Mouse (Mus musculus) layer of hippocampus, adult 9-11 months (tissue): ENCODE data around the gene Cmpk1.
"Not testable (repeated sequence)": the region's sequence is repeated elsewhere in the genome, so short reads cannot be mapped to it uniquely, and the experiment has no call there.

Experiments
- DNase-seq: peaks from one replicate; pipeline ENCODE4 v3.0.0; 2022

Gene Cmpk1

DNA sequence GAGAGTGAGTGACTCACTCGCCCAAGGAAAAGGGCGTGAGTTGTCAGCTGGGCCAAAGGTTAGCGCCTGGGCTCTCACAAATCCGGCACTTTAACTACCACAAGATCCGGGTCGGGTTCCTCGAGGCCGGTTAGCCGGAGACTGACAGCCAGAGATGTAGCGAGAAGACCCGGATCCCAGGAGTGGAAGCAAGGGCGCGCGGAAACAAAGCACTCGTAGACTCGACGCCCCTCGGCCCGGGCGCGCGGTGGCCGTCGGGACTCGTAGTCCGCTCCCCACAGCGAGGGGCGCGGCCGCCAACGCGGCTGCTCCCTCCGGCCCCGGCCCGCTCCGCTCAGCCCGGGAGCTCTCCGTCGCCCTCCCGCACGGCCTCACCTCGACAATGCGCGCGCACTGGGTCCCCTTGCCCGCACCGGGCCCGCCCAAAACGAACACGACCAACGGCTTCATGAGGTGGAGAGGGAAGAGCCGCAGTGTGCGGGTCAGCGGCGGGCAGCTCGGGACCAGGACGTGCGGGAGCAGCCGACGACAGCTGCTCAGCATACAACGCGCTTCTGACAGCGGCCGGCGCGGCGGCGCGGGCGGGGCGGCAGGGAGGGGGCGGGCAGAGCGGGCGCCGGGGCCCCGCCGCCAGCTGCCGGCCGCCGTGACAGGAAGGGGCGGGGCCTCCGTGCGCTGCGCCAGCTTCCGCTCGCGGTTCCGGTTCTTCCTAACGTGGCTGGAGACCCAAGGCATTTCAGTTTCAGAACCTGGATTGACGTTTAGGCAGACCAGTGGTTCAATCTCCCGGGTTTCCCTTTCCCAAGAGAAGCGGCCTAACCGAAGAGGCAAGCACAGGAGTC is at the start of gene Cmpk1:
Gene Cmpk1, minus strand, starts transcription at position 651 of the 842 bp plus-strand sequence.
- DNase-seq = peak; percentile 84

DNA sequence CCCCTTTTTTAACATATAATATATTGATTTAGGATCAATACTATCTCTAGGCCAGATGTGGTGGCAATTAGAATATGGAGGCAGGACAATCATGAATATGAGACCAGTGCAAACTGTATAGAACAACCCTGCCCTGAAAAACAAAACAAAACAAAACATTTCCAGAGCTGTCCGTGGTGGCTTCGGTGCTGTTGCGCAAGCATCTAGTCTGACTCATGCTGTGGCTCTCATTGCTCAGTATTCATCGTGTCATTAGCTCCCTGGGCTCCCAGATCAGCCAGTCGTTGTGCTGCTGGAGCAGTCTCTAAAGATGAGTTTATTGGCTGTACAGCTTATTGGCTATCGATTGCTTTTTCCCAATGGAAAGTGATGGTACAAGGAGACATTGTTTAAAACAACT is 48.0 kb upstream of the Cmpk1 start:
- no peak for DNase-seq

DNA sequence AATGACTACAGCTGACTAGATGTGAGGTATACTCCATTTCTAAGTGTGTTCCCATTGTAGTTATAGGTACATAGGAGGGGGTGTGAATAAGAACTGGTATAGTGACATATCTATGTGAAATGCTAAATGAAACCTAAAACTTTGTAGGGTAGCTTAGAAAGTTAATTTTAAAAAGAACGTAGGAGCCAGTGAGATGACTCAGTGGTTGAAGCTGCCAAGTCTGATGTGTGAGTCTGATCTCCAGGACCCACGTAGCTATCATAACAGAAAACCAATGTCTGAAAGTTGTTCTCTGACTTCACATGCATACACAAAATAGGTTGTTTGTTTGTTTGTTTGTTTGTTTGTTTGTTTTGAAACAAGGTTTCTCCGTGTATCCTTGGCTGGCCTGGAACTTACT is 33.0 kb upstream of the Cmpk1 start:
- no peak for DNase-seq

DNA sequence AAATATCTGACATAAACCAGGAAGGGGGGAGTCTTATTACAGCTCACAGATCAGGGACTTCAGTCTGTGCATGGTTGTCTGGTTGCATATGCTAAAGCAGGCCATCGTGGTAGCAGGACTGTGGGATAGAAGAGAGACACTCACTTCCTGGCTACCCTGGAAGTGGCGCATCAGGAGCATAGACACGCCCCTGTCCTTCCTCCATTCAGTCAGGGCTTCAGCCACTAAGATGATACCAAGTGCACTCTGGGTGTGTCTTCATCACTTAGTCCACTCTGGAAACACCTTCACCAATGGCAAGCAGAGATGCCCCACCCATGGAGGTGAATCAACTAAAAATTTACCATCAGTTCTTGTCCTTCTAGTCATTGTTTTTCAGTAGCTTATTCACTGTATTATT is 27.2 kb upstream of the Cmpk1 start:
- DNase-seq = no peak

DNA sequence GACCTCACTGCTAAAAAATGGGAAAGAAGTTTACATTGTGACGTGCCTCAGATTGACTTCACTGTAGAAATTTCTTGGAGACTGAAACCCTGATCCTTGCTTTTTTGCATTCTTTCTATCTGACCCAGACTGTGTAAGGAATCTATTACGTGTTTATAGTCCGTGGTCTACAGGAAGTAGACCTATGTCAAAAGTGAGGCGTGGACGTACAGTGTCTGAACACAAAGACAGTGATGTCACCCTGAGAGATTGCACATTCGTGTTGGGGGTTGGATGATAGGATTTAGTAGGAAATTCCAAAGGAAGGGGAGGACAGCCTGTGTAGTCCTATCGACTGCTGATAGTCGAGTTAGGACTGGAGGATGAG is 13.4 kb upstream of the Cmpk1 start:
- DNase-seq = no peak

DNA sequence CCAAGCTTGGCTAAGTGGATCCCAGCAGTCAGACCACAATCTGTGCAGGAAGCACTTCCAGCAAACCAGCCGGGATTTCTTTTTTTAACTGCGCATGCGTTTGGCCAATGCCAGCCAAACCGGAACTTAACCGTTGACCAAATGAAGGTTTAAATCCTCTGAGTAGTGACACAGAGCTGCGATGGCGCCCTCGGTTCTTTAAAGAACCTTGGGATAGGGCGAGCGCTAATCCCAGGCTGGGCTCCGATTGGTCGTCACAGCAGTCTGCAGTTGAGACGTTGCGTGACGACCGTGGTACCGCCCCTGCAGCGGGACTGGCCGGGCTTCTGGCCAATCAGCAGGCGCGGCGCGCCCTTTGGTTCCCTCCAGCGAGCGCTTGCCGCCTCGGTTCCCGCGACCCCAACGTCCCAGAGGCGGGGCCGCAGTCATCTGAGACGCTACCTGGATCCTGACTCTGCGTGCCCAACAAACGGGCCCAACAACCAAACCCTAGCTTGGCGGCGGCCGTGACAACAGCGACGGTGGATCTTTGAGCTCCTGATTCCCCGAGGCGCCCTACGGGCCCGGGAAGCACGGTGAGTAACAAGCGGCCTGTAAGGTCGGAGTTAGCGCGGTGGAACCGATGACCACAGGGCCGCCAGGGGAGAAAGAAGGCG is 12.9 kb upstream of the Cmpk1 start, which contains the start of gene Stil:
Gene Stil, plus strand, starts transcription at position 387 of the 656 bp plus-strand sequence.
- peak; percentile 97 for DNase-seq

DNA sequence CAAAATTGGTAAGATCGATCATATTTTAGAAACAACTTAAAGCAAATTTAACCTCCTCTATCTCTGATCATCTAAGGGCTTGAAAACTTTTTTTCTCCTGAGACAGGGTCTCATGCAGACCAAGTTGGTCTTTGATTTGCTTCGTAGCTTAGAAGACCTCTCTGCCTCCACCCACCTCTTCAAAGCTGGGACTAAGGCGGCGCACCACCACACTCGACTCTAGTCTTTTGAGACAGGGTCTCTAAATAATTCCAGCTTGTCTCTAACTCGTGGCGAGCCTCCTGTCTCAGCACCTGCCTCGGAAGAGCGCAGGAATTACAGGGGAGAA is 12.4 kb upstream of the Cmpk1 start:
- DNase-seq = no peak

DNA sequence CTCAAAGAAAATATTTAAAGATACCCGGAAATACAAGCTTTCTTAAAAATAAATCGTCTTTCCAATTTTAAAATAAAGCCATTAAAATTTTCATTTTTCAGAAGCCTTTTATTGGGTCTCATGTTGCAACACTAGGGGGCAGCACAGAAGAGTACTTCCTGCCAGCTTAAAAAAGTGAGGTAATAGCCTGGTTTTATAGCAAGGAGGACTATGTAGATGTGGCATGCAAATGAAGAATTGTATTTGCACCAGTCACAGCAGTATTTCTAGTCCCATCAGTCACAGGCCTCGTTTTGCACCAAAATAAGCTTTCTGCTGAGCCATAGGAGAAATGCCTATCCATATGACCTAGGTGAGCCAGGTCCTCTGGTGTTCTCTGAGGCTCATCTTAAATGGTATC is 10.0 kb upstream of the Cmpk1 start:
- no peak for DNase-seq

DNA sequence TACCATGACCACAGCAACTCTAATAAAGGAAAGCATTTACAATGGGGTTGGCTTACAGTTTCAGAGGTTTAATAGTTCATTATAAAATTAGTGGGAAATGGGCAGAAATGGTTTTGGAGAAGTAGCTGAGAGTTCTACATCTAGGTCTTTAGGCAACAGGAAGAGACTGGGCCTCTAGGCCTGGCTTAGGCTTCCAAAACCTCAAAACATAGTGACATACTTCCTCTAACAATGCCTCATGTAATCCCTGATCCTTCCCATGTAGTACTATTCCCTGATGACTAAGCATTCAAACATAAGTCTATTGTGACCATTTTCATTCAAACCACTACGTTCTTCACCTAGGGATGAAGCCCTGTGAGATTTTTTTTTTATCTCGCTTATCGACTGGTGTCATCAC is 7.2 kb upstream of the Cmpk1 start:
- no peak for DNase-seq

DNA sequence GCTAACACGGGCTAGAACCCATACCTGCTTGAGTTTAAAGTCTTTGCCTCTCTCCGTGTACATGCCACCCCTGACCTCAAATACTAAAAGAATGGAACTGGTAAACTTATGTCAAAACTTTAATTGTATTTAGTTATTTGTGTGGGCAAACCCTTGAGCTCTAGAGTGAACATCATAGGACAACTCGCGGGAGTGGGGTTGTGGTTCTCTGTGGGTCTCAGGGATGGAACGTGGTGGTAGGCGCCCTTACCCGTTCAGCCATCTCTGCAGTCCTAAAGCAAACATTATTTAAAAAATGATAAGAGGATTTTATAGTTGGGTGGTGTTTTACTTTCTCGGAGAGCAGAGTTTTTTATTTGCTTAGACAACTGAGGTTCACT is 840 bp downstream of the Cmpk1 start:
- no peak for DNase-seq

DNA sequence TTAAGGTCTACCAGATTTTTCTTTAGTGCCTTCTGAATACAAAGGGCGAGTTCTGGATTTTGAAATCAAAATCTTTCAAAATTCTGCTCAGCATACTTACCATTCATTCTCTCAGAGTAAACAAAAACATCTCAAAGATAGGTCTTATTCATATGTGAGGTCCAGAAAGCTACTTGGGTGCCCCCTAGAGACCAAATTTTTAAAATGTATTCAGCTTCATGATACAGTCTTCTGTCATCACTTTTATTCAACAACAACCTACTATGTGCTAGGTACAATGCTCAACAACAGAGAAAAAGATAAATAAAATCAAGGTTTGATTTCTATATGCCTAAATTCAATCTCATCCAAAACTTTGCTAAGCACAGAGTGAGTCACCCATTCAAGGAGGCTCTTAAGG is 4.0 kb downstream of the Cmpk1 start:
- no peak for DNase-seq

DNA sequence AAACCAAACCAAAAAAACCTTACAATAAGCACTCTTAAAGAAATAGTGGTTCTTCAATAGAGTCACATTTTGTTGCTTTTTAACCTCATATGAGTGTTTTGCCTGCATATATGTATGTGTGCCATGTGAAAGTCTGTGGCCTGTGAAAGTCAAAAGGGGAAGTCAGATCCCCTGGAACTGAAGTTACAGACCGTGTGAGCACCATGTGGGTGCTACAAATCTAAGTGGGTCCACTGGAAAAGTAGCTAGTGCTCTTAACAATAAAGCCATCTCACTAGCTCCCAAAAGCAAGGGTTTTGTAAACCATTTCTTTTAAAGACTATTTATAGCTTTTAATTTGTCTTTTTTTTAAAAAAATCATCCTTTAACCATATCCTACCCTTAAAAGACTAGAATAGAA is 4.4 kb downstream of the Cmpk1 start:
- DNase-seq = no peak

DNA sequence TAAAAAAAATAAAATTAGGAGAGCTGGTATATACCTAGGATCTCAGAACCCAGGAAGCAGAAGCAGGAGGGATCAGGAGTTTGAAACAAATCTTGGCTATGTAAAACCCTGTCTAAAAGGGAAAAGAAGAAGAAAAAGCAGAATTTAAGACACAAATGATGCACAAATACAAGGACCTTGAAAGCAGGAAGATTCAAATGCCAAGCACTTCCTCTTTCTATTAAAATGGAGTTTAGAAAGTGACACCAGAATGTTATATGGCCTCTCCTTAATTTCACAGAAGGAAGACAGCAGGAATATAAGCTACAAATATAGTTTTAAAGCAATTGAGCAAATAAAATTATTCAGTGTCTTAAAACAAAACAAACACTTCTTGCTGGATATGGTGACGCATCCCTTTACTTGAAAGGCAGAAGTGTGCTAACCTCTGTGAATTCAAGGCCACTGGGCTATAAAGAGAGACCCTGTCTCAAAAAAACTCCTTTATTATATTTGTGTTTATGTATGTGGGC is 13.8 kb downstream of the Cmpk1 start:
- no peak for DNase-seq

DNA sequence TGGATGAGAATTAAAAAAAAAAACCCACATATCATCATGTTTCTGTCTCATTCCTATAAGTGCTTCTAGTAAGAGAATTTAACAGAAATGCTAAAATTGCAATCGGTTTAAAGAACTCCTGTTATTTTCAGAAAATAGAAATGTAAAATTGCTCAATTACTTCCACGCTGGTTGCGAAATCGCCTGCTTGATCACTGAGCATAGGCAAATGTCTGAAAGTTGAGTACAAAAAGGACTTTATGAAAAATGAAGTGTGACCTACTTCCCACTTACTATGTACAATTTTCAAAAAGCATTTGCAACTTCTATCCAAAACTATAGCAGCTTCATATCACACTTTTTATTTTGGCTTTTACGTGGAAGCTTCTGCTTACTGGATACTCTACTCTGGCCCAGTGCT is 16.3 kb downstream of the Cmpk1 start:
- DNase-seq = no peak

DNA sequence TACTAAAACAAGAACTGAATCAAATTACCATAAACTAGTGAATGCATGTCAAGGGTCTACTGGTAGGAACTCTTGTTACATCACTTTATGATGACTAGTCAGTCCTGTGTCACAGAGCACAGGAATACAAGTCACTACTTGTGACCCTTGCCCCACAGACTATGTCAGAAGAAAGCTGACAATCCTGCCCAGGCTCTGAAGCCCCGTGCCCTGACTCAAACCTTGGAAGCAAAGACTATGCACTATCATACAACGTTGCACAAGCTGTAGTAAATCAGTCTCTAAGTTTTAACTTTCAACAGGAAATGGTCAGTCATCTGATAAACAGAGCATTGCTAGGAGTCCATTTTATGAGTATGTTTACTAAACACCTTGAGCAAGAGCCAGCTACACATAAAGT is 26.2 kb downstream of the Cmpk1 start:
- DNase-seq = not testable (repeated sequence)

DNA sequence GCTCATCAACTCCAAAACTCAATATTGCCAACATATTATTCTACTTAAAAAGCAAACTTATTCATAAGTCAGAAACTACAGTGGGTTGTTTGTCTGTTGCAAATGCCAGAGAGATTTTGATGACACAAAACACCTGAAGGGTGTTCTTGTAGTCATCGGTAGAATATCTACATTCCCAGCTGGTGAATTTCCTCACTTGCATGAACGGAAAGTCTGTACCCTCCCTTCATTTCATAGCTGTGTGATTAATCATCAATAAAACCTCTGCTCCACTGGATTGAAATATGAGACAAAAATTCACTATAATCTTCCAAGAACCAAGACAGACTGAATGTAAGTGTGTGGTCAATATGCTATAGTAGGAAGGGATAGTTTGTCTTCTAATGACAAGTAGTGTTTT is 27.5 kb downstream of the Cmpk1 start:
- DNase-seq = no peak

DNA sequence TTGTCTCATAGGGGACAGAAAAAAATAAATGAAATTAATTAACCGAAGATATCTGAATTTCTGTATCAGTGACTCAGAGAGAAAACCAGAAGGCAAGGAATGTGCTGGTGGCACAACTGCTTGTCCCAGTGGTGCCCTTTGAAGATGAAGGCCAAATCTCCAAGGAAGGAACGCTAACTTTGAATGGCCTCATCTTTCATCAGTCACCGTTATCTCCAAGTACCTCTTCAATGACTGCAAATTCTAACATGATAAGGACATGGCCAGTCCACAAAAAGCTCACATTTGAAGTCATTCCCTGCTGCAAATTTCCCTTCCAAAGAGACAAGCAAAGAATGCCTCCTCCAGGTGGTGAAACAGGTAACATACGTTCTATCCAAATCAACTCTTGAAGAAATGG is 28.3 kb downstream of the Cmpk1 start:
- DNase-seq = no peak

DNA sequence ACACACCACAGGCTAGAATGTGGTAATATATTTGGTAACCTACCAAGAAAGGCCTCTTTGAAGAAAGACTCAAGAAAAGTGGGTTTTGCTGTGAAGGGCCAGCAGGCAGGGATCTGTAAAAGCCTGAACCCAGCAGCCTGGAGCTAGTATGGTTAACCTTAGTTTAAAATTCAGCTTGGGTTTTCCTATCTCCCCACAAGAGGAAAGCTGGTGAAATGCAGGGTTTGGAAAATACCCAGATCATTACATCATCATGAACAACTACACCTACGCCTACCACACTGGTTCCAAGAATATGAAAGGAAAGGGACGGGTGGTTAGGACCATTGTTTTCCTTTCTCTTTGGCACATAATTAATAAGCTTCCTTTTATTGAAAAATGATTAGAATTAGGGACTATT is 28.8 kb downstream of the Cmpk1 start:
- DNase-seq = peak; percentile 44

DNA sequence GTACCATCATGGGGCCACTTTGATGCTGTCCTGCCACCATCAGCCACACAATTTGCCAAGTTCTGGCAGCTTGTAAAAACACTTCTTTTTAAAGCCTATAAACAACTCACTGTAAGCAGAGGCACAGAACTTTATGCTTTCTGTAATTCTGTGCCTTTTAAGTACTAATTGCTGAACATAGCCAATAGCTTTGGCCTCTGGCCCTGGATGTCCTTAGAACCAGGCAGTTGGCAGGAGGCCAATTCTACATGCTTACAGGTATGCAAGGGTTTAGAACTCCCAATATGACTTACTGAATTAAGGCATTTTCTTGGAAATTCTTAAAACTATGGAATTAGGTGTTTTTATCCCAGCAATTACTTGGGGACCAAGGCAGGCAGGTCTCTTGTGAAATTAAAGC is 29.6 kb downstream of the Cmpk1 start:
- DNase-seq = no peak

DNA sequence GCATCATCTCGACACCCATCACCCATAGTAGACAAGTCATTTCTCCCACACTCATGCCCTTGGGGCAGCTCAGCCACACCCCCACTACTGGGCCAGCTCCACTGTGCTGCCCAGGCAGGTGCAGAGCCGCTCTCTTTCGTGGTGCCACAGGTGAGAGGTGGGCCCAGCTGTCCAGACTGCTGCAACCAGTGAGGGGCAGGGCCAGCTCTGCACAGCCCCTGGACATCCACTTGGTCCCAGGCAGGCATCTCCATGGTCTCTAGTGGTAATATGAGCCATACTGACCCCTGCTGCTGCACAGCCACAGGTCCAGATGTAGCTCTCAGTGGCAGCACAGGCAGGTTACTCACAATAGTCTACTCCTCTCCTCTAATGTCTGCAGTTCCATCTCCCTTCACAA is 33.9 kb downstream of the Cmpk1 start:
- no peak for DNase-seq

DNA sequence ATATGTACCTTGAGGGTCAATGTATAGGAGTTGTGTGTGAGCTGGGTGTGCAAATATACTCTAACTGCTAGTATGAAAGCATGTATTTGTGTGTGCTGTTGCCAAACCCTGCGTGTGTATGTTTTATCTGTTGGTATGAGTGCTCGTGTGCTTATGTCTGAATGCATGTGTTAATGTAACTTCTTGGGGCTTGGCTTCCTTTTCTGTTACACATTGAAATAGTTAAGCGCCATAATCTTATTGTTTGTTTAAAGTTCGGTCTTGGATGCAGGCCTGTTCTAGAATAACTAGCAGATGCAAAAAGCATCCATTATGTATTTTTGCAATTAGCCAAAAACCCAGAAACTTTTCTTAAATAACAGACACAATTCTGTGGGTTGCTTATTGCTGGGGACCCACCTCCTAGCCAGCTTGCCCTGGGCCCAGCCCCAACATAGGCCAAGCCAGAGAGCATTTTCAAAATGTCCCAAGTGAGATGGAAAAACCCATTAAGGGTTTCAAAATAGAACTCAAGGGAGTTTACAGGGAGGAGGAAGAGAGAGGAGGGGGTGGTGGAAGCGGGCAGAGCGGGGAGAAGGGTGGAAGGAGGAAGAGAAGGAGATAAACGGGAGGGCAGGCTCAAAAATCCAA is 39.1 kb downstream of the Cmpk1 start:
- no peak for DNase-seq

DNA sequence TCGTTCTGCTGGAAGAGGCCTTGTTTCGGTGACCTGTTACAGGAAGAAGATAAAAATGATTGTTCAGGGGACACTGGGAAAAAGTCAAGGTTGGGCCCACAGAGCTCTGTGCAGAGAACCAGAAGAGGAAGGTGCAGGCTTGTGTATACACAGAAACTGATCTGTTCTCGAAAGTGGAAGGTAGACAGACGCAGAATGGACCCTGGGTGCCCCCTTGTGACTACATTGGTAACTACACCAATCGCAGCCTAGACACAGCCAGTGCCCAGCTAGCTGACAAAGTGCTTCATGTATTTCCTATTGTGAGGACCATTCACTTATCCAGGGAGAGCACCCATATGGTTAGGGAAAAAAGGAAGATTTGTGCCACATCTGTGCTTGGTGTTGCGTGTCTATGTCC is 39.6 kb downstream of the Cmpk1 start:
- DNase-seq = peak; percentile 63

DNA sequence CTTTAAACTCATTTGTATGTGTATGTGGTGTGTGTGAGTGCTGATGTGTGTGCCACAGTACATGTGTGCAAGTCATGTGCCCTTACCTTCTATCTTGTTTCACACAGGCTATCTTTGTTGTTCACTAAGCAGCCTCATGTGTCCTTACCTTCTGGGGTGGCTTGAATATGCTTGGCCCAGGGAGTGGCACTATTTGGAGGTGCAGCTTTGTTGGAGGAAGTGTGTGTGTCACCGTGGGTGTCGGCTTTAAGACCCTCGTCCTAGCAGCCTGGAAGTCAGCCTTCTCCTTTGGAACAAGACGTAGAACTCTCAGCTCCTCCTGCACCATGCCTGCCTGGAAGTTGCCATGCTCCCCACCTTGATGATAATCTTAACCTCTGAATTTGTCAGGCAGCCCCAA is 40.6 kb downstream of the Cmpk1 start:
- no peak for DNase-seq

DNA sequence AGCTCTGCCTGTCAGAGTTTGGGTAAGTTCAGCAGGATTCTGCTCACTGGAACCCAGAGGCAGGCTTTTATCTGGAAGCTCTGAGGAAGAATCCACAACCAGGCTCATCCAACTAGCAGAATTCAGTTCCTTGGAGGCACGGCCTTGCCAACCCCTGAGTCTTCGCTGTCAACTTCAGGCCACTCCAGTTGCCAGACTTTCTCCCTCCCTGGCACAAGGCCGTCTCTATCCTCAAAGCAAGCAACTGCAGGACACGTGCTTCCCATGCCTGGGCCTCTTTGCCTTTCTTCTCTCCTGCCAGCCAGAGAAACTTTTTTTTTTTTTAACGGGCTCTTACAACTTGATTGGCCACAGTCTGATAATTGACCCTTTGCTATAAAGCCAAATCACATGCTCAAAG is 42.0 kb downstream of the Cmpk1 start:
- no peak for DNase-seq
